Mouse (Mus musculus): ENCODE data around the gene C330007P06Rik. TPM values are rescaled to one million over a fixed set of nuclear protein-coding genes. Genes with fewer than 3 reads are reported as not detected.

C330007P06Rik gene
- polyA plus RNA-seq, 1 experiment from 2014 or later = 31.9 TPM

Other genes starting within 250 kb of the C330007P06Rik start
- 2.9 and 3.2 TPM in 2 replicates for gene Akap17b, start 228.7 kb downstream of the C330007P06Rik start, polyA plus RNA-seq (2014; fragmentation: Nextera tagmentation; extraction: Ambion mirVana)
- 1.5 and 1.9 TPM in 2 replicates for gene Slc25a43, start 130.5 kb downstream of the C330007P06Rik start, polyA plus RNA-seq (2014; fragmentation: Nextera tagmentation; extraction: Ambion mirVana)
- gene Slc25a5, start 78.5 kb downstream of the C330007P06Rik start, polyA plus RNA-seq (2014; fragmentation: Nextera tagmentation; extraction: Ambion mirVana) = 555 and 588 TPM in 2 replicates
- gene Ube2a, start 211 bp downstream of the C330007P06Rik start, polyA plus RNA-seq (2014; fragmentation: Nextera tagmentation; extraction: Ambion mirVana) = 124 and 125 TPM in 2 replicates
- gene Nkrf, start 28.8 kb upstream of the C330007P06Rik start, polyA plus RNA-seq (2014; fragmentation: Nextera tagmentation; extraction: Ambion mirVana) = 2.6 and 2.7 TPM in 2 replicates
- gene Sept6, start 117.7 kb upstream of the C330007P06Rik start, polyA plus RNA-seq (2014; fragmentation: Nextera tagmentation; extraction: Ambion mirVana) = 30.5 and 37.3 TPM in 2 replicates
- gene Sowahd, start 174.7 kb upstream of the C330007P06Rik start, polyA plus RNA-seq (2014; fragmentation: Nextera tagmentation; extraction: Ambion mirVana) = 0.30 and 0.35 TPM in 2 replicates
- 616 and 763 TPM in 2 replicates for gene Rpl39, start 211.3 kb upstream of the C330007P06Rik start, polyA plus RNA-seq (2014; fragmentation: Nextera tagmentation; extraction: Ambion mirVana)
- 12.2 and 13.4 TPM in 2 replicates for gene Upf3b, start 236.2 kb upstream of the C330007P06Rik start, polyA plus RNA-seq (2014; fragmentation: Nextera tagmentation; extraction: Ambion mirVana)